Mouse (Mus musculus): ENCODE results near the gene H60b.
"Not testable (repeated sequence)": the region's sequence is repeated elsewhere in the genome, so short reads cannot be mapped to it uniquely, and the experiment has no call there.

Gene H60b

DNA sequence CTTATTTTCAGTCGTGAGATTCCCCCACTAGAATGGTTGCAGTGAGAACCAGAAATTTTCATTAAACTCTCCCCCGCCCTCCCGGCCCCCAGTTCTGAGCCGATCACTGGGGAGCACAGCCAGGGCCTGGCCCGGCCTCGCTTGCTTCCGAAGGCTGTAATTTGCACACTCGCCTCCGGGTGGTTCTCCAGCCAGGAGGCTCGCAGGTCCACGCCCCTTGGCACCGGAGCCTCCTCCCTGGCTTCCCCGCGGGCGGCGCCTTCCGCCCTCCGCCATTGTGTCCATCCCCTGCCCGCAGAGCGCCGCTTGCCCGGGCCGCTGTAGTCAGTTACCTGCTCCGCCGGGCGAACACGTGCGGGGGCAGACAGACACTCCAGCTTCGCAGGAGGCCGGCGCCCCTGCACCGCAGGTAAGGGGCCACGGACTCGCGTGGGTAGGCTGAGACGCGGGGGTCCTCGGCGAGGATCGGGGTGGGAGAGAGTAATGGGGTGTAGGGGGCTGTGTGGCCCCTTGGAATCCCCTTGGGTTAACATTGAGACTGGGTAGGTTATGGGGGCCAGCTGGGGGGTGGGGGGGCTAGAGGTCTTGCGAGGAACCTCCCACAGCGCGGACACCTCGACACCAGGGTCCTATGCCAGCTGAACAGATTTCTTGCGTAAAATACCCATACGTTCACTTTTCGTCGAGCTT, at the start of gene H60b, which contains the start of gene Raet1e:
TSS of gene H60b (plus strand) at position 277 of the 690 bp plus-strand sequence.
TSS of gene Raet1e (plus strand) at position 260 of the 690 bp plus-strand sequence.
- DNase-seq (ENCODE audit: extremely low read depth, insufficient read length, low spot score): peak; percentile 81

DNA sequence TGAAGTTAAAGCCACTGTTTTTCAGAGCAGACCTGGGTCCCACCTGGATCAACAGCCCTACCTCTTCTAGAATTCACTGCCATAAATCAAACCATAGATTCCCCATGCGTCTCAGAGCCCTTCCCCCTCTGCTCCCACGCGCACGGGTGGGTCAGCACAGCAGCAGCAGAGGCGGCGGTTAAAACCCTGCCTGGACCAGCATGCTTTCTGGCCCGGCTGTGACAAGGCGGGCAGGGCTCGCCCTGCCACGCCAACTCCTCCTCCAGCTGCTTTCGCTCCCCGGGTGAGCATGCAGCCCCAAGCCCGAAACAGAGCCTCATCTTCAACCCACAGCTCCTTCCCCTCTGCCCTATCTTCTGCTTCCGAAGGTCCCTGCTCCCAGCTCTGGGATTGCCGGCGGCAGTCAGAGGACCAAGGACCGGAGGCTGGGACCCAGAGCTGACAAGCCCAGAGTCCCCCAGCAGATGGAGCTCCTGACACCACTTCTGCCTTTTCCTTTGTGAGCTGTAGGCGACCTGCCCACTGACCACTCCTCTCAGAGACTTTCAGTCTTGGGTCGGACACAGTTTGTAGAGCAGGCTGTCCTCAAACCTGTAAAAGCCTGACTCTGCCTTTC, 17.6 kb upstream of the H60b start:
- peak; percentile 59 for DNase-seq (ENCODE audit: extremely low read depth, insufficient read length, low spot score)

DNA sequence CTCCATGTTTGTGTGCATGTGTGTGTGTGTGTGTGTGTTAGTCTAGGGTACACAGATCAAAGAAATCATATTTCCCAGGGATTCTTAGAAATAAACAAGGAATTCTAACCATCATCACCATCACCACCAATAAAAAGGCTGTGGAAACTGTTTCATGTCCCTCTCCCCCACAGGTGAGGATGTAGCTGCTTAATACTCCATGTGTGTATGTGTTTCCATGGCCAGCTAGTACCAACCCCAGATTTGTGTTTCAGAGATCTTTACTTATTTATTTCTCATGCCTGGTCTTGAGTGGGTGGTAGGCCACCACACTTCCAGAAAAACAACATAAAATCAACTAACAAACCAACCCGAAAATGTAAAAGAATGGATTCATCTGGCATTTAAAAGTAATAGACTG, 16.2 kb upstream of the H60b start:
- DNase-seq (ENCODE audit: extremely low read depth, insufficient read length, low spot score): not testable (repeated sequence)

DNA sequence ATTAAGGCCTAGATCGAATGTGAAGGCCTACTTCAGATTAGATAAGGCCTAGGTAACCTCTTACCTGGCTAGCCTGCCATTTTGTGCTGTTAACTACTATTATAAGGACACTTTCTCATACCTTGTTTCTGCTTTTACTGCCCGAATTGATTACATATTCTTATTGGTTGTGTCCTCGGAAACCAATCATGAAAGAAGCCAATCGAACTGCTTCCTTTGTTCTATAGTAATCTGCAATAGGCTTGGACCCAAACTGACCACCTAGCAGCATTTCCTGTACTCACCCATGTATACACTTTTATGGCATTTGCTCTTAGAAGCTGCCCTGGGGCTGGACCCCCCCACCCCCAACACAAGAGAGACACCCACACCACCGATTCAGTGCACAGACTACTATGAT, 15.5 kb upstream of the H60b start:
- no peak for DNase-seq (ENCODE audit: extremely low read depth, insufficient read length, low spot score)

DNA sequence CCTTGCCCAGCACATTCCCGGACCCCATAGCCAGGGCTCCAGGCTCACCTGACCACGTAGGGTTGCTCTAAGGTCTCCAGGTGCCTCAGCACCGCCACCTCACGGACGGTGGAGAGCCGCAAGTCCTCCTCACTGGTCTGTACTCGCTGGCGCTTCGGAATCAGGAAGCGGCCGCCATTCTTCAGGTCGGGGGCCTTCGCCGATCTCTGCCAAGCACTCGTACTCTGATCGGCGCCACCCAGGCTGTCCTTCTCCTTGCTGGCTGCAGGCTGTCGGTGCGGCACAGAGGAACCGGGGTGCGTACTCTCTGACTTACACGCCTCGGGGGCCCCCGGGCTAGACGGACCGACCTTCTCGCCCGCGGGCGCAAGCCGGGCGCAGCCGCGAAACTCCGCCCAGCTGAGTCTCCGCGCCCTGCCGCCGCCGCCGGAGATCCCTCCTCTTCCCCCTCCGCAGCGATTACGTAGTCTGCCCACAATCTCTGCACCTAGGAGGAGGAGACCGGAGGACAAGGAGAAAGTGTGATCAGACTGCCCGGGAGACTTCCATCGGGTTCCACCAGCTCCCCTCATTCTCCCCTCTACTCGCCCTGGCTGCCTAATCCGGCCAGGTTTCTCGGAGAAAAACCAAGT, 9.8 kb upstream of the H60b start:
- peak; percentile 89 for DNase-seq (ENCODE audit: extremely low read depth, insufficient read length, low spot score)

DNA sequence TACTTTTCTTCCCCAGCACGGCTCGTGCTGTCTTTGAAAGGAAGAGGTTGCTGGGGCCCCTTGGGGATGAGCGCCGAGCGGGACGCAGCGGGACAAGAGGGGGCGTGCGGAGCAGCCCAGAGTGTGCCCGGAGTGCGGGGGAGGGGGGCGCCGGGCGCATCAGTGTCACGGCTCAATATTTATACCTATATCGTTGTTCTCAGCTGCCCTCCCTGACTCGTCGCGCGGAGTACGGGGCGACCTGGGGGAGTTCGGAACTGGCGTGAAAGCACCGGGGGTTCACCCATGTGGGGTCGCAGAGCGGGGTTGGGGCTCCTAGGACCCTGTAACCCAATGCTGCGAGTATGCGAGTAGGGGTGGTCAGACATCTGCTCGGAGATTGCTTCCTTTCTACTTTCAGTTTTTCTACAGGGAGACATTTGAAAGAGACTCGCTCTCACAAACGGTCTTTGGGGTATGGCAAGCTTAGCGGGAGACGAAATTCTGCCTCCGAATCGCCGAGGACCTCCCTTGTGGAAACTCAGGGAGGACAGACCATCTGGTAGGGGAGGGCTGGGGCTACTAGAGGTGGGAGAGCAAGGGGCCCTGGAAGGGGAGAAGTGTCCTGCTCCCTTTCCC, 9.2 kb upstream of the H60b start, which contains the start of gene E030030I06Rik:
TSS of gene E030030I06Rik (minus strand) at position 198 of the 618 bp plus-strand sequence.
- no peak for DNase-seq (ENCODE audit: extremely low read depth, insufficient read length, low spot score)

DNA sequence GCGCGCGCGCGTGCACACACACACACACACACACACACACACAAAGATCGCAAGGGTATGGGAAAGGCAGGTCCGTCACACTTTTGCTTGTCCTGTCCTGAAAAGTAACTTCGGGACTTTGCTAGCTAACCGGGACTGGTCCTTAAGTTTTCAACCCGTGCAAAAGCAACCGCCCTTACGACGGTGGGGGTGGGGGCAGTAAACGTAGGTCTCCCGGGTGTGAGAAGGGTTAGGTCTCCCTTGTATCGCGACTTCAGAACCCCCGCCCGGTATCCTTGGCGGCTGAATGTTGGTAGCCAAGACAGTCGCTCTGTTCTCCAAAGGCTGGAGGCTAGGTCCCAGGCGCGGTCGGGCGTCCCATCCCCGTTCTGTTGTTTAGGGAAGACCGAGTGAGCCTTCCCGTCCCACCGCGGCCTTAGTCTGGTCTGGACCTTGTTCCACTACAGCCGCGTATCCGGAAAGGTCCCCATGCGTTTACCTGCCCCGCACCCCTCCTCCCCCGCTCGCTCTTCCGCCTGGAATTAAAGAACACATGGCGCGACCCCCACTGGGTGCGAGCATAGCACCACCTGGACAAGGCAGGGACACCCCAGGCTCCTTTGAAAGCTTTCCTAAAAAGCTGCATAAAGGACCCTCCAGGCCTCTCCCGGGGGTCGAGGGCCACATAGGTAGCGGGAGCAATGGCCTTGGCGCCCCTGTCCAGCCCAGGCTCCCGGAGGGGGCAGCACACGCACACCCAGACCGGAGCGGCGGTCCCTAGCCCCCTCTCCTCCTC, 8.5 kb upstream of the H60b start:
- no peak for DNase-seq (ENCODE audit: extremely low read depth, insufficient read length, low spot score)

DNA sequence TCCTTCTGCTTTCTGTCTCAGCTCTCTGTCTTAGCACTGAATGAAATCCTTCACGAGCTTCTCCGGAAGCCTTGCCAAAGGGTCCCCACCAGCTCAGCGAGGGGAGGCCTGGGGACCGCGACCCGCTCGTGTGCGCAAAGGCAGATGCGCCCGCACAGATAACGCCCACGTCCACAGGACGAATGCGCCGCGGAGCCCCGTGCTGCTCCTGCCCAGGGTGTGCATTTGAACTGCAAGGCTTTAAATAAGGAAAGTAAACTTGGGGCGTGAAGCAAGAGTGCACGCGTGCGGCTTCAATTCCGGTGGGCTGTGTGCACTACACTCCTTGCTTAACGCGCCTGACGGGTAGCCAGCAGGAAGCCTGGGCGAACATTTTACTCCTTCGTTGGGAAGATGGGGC, 7.8 kb upstream of the H60b start:
- no peak for DNase-seq (ENCODE audit: extremely low read depth, insufficient read length, low spot score)

DNA sequence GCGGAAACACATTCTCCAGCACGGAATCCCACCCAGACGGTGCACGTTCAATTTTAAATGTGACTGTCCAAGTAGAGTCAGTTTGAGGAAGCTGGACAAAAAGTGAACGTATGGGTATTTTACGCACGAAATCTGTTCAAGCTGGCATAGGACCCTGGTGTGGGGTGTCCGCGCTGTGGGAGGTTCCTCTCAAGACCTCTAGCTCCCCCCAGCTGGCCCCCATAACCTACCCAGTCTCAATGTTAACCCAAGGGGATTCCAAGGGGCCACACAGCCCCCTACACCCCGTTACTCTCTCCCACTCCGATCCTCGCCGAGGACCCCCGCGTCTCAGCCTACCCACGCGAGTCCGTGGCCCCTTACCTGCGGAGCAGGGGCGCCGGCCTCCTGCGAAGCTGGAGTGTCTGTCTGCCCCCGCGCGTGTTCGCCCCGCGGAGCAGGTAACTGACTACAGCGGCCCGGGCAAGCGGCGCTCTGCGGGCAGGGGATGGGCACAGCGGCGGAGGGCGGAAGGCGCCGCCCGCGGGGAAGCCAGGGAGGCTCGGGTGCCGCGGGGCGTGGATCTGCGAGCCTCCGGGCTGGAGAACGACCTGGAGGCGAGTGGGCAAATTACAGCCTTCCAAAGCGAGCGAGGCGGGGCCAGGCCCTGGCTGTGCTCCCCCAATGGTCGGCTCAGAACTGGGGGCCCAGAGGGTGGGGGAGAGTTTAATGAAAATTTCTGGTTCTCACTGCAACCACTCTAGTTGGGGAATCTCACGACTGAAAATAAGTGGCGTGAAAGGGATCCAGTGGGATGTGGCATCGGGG, 7.1 kb upstream of the H60b start:
- DNase-seq (ENCODE audit: extremely low read depth, insufficient read length, low spot score): not testable (repeated sequence)

DNA sequence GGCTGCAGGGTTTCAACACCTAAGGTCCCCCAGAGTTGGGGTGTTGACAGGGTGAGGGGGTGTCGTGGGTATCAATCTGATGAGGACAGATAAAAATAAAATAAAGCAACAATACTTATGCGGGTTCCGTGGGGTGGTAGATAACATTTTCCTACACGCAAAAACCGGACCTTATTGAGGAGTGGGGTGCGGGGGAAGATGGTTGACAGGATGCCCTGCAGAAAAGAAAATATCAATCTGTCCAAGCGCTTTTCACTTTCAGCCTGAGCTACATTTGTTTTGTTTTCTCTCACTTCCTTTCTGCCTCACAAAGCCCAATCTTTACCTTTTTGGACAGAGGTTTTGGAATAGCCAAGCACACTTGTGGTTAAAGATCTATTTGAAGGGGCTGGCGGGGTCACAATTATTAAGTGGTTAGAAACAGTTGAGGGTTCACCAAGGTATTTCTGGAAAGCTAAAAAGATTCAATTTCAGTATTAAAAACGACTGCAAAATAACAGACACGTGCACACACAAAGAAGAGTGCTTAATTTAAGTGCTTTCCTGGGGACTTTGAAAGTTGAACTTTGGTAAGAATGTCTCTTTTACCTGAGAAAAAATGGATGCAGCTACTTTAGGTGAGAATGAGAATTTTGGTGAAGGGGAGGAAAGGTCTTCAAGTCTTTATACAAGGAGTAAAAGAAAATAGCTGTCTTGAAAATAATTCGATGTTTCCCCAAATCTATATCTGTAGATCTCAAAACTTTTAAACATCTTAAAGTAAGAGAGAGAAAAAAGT, 6.3 kb upstream of the H60b start:
- DNase-seq (ENCODE audit: extremely low read depth, insufficient read length, low spot score): not testable (repeated sequence)

DNA sequence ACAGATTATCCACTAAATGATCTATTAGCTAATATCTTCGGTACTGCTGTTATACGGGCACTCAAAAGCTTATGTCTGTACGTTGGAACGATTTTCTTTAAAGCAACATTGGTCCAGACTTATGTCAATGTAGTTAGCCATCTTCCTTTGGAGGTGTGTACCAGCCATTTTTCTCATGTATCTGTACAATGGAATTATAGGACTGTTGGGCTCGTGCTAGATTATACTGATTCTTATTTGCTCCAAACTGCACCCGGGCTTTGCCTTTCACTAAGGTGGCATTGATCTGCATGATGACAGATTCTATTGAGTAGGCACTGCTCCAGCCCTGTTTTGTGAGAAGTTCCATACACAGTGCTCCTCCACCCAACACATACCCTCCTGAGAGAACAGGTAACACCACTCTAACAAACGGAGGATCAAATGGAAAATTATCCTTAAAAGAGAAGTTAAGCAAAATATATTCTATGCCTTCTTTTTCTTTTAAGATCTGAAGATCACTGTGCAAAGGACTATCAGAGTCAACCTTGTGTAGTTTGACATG, 5.2 kb upstream of the H60b start:
- not testable (repeated sequence) for DNase-seq (ENCODE audit: extremely low read depth, insufficient read length, low spot score)

DNA sequence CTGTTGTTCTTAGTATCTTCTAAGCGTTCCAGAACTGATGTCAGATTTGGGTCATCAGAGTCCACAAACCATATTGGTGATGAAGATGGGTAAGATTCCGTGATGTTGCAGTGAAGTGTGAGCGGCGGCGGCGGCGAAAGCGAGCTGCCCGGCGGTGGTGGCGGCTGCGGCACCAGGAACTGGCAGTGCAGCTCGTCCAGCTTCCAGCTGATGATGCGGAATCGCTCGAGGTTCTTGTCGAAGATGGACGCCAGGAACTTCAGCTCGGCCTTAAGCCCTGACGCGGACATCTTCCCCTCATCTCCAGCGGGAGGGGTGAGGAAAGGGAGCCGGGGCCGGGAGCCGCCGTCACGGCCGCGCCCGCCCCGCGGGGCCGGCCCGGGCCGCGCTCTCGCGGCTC, 4.3 kb upstream of the H60b start:
- not testable (repeated sequence) for DNase-seq (ENCODE audit: extremely low read depth, insufficient read length, low spot score)

DNA sequence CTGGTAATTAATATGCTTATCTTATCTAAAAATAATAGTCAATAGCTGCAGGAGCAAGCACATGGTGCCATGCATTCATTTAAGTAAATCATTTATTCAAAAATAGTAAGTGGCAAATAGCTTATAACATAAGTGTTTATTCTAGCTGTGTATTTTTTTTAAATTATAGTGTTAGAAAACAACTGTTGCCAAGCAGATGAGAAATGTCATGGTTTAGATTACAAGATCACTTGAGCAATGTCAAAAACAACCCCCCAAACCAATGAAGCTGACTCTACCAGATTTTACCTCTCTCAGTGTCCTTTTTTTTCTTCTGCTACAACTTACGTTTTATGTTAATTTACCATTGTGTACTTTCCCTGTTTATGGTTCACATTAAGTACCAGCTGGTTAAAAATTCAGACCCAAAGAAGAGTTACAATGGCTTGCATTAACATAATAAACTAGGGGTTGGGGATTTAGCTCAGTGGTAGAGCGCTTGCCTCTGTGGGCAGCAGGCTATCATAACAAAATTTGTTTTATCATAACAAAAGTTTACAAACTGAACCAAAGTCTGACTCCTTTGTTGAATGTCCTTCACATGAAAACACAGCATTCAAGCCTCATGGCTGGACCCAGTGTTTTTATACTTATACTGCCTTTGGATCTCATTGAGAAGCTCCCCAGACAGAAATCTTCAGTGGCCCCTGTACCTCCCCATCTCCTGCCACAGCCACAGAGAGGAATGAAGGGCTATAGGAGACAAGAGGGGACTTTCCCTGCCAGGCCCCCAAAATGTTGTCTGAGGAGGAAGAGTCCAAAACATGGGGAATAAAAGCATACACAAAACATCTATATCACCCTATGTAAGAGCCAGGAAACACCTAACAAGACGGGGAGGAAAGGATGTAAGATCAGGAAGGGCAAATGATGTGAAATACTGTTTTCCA, 3.3 kb upstream of the H60b start:
- no peak for DNase-seq (ENCODE audit: extremely low read depth, insufficient read length, low spot score)

DNA sequence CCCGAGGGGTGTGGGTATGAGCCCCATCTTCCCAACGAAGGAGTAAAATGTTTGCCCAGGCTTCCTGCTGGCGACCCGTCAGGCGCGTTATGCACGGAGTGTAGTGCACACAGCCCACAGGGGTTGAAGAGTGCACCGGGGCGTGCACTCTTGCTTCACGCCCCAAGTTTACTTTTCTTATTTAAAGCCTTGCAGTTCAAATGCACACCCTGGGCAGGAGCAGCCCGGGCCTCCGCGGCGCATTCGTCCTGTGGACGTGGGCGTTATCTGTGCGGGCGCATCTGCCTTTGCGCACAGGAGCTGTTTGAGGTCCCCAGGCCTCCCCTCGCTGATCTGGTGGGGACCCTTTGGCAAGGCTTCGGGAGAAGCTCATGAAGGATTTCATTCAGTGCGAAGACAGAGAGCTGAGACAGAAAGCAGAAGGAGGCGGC, 760 bp downstream of the H60b start:
- no peak for DNase-seq (ENCODE audit: extremely low read depth, insufficient read length, low spot score)

DNA sequence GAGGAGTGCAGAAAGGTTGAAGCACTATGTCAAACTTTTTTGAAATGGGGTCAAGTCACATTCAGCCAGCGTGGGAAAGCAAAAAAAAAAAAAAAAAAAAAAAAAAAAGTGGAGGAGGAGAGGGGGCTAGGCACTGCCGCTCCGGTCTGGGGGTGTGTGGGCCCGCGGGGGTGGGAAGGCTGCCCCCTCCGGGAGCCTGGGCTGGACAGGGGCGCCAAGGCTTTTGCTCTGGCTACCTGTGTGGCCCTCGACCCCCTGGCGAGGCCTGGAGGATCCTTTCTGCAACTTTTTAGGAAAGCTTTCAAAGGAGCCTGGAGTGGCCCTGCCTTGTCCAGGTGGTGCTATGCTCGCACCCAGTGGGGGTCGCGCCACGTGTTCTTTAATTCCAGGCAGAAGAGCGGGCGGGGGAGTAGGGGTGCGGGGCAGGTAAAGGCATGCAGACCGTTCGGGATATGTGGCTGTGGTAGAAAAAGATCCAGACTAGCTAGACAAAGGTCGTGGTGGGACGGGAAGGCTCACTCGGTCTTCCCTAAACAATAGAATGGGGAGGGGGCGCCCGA, 1.3 kb downstream of the H60b start:
- DNase-seq (ENCODE audit: extremely low read depth, insufficient read length, low spot score): no peak

DNA sequence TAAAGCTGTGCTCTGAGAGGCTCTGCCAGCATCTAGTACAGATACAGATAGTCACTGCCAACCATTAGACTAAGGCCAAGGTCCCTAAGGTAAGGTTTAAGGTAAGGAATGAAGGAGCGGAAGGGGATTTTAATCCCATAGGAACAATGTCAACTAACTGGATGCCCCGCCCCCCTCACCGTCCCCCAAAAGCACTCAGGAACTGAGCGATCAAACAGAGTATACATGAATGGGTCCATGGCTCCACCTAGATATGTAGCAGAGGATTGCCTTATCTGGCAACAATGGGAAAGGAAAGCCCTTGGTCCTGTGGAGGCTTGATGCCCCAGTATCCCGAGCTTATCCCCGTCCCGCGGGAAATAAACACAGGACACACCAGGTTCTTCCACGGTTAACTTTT, 4.9 kb downstream of the H60b start:
- not testable (repeated sequence) for DNase-seq (ENCODE audit: extremely low read depth, insufficient read length, low spot score)
